Mouse (Mus musculus) bone marrow, adult 2 months (tissue): Measurements from ENCODE around the gene Nkd1. TPM values are rescaled to one million over a fixed set of nuclear protein-coding genes. Genes with fewer than 3 reads are reported as not detected.

Source experiments
- H3K27ac ChIP-seq: fragments of 200-500 bp; 2 replicates; pipeline ENCODE4 v1.5.1; 2012; ENCODE audit warnings: low read depth, mild to moderate bottlenecking, control low read depth, inconsistent platforms, low read length; ENCODE audit not compliant: control insufficient read depth, poor library complexity, insufficient read depth
- H3K4me1 ChIP-seq: fragments of 200-500 bp; 2 replicates; pipeline ENCODE4 v1.6.1; 2011; ENCODE audit warnings: low read length; ENCODE audit not compliant: control insufficient read depth, insufficient read depth
- H3K4me3 ChIP-seq: fragments of 200-500 bp; replicated peaks from 2 replicates; pipeline ENCODE3; 2011; ENCODE audit warnings: mild to moderate bottlenecking, low read depth, low read length, control low read depth; ENCODE audit not compliant: control insufficient read depth
- CTCF ChIP-seq: fragments of 200-500 bp; IDR thresholded peaks from 2 replicates; pipeline ENCODE4 v1.5.1; 2011; ENCODE audit warnings: low read length, control low read depth; ENCODE audit not compliant: control insufficient read depth, insufficient read depth
- POLR2A ChIP-seq: fragments of 200-500 bp; IDR thresholded peaks from 2 replicates; pipeline ENCODE4 v1.6.1; 2011; ENCODE audit warnings: low read depth, mild to moderate bottlenecking, control low read depth, low read length, borderline replicate concordance; ENCODE audit not compliant: control insufficient read depth
- WGBS: fragments of 180-500 bp; shearing (Covaris S2); methylation state at CpG from one replicate; pipeline ENCODE4 v1.1.7; 2018; 5-methylcytosine and 5-hydroxymethylcytosine counted together
- polyA plus RNA-seq: library from polyadenylated mRNA; stranded (reverse); fragments of >200 nt; gene quantifications from 2 replicates; pipeline ENCODE4 v1.2.4, GENCODE M21; 2011; ENCODE audit warnings: low replicate concordance; ENCODE audit not compliant: missing spikeins, insufficient read depth, insufficient read length

Gene Nkd1
- polyA plus RNA-seq, 1 experiment = not detected

GRCm38 (mm10) chr8:88626433-88626832 lies 105.3 kb downstream of the Nkd1 start:
- no peak overlapping the region for H3K4me3 ChIP-seq
- TF ChIP-seq POLR2A (no peak), CTCF (no peak)
- 24% methylated on average over 3 of the region's 3 CpGs for WGBS
- H3K27ac ChIP-seq = no peak overlapping the region
- no peaks in the 10 kb centered on the region for H3K4me1 ChIP-seq

GRCm38 (mm10) chr8:88626940-88627264 lies 105.7 kb downstream of the Nkd1 start:
- TF ChIP-seq CTCF (no peak), POLR2A (no peak)
- no peaks in the 10 kb centered on the region for H3K4me1 ChIP-seq
- no peak overlapping the region; the same call in 1 of the 2 replicates for H3K27ac ChIP-seq
- H3K4me3 ChIP-seq = no peak overlapping the region
- 93% methylated on average over 19 of the region's 19 CpGs for WGBS

- no peak; the same call in 1 of the 2 replicates for TF ChIP-seq POLR2A
- TF ChIP-seq CTCF = no peak
- WGBS = 95% methylated on average over 105 of the region's 105 CpGs
- Histone ChIP-seq H3K4me3 (no peak overlapping the region), H3K27ac (no peak overlapping the region; the same call in 1 of the 2 replicates), H3K4me1 (no peaks in the 10 kb centered on the region)
Observed at GRCm38 (mm10) chr8:88627265-88627991, 106.3 kb downstream of the Nkd1 start.

- 92% methylated on average over 14 of the region's 14 CpGs for WGBS
- TF ChIP-seq CTCF (no peak), POLR2A (no peak)
- no peak overlapping the region for H3K4me3 ChIP-seq
Observed at GRCm38 (mm10) chr8:88628001-88628774, 107.0 kb downstream of the Nkd1 start.

DNA sequence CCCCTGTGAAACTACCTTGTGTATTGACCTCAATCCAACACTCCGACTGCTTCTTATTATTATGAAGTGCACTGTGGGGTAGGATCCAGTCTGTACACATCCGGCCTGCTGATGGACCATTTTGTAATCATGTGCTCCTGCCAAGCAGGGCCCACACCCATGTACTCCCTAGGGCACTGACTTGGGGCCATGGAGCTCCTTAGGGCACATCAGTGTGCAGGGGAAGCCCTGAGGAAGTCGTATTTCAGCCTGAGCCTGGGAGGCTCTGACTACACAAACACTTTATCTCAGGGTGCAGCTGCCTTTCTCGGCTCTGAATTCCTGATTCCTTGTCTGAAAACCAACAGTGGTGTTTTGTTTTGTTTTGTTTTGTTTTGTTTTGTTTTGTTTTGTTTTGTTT lies 109.1 kb downstream of the Nkd1 start:
- Histone ChIP-seq H3K4me3 (no peak overlapping the region), H3K27ac (no peak overlapping the region), H3K4me1 (peaks cover 5% of the 10 kb centered on the region)
- TF ChIP-seq POLR2A (no peak), CTCF (no peak)
- 78% methylated on average over 4 of the region's 4 CpGs for WGBS

More at GRCm38 (mm10) chr8:88628001-88628774, 107.0 kb downstream of the Nkd1 start:
- Histone ChIP-seq H3K27ac (no peak overlapping the region), H3K4me1 (peaks cover 3% of the 10 kb centered on the region)

DNA sequence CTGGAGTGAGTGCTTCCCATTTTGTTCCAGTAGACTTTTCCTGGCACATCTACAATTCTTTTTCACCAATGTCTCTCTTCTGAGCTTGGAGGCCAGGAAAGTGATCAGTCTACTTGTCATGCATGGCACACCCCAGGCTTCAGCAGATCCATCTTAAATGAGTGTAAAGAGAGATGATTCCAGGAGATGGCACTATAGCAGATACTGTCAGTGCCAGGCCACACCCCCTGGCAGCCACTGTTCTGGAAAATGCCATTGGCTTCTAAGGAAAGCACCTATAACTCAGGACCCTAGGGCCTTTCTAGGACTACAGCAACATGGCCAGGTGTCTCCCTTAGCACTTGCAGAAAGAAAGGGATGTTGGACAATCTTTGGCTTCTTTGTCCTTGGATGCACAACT lies 109.9 kb downstream of the Nkd1 start:
- Histone ChIP-seq H3K4me1 (peaks cover 5% of the 10 kb centered on the region), H3K4me3 (no peak overlapping the region), H3K27ac (no peak overlapping the region)
- TF ChIP-seq POLR2A = no peak
- TF ChIP-seq CTCF = peak; percentile 42; the same call in 1 of the 2 replicates

DNA sequence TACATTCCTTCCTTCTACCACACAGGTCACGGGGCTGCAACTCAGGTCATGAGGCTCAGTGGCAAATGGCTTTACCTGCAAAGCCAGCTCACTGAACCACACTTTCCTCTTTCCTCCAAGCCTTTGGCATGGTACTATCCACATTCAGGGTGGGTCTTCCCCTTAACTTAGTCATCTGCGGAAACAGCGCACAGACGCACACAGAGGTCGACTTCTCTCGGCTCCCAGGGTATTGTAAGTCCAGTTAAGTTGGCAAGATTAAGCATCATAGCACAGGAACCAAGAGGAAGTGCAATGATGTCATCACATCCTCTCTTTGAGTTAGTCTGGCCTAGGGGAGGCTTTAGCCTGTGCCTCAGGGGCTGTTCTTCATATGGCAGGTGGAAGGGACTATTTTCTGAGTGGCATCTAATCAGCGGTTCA lies 112.2 kb downstream of the Nkd1 start:
- TF ChIP-seq CTCF = no peak
- TF ChIP-seq POLR2A = no peak
- Histone ChIP-seq H3K27ac (peak overlapping the region; percentile 66), H3K4me1 (peaks cover 15% of the 10 kb centered on the region), H3K4me3 (peak overlapping the region; percentile 43)
- WGBS = 24% methylated on average over 7 of the region's 7 CpGs

GRCm38 (mm10) chr8:88635474-88636397 lies 114.6 kb downstream of the Nkd1 start, which contains the start of gene Snx20:
TSS of gene Snx20 (minus strand) at chr8:88636128.
- Histone ChIP-seq H3K4me3 (peak within 1 kb of the TSS; percentile 91), H3K27ac (peak within 1 kb of the TSS; percentile 94), H3K4me1 (peaks cover 19% of the 10 kb centered on the region)
- TF ChIP-seq POLR2A (no peak), CTCF (no peak)
- WGBS = 4% methylated on average over 14 of the region's 14 CpGs
